Mouse (Mus musculus) right cerebral cortex, adult 18-20 months (tissue): ENCODE measurements around the gene Faap24.

Source experiments
- DNase-seq: peaks from one replicate; pipeline ENCODE4 v3.0.0; 2022; ENCODE audit warnings: mixed read lengths

Gene Faap24

GRCm38 (mm10) chr7:35365161-35365910 lies 31.3 kb downstream of the Faap24 start:
- DNase-seq: no peak

DNA sequence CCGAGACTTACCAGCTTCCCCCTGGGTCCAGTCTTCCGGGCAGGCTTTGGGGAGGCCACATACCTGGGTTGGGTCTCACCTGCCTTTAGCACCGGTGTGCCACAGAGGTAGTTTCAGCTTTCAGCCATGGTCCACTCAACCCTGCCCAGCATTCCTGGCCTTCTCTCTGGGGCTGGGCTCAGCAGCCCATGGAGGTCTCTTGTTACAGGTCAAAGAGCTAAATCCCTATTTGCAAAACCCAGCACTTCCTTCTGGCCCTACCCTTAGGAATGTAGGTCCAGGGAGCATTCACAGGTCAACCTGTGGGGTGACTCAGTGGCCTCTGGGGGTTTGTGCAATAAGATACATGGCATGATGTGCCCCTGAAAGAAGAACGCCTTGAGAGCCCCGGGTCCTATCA lies 33.8 kb downstream of the Faap24 start:
- no peak for DNase-seq

- no peak for DNase-seq
These were observed 34.4 kb downstream of the Faap24 start for GRCm38 (mm10) chr7:35362253-35362652.

- DNase-seq: no peak
These were observed 39.0 kb downstream of the Faap24 start for GRCm38 (mm10) chr7:35357621-35358020.

DNA sequence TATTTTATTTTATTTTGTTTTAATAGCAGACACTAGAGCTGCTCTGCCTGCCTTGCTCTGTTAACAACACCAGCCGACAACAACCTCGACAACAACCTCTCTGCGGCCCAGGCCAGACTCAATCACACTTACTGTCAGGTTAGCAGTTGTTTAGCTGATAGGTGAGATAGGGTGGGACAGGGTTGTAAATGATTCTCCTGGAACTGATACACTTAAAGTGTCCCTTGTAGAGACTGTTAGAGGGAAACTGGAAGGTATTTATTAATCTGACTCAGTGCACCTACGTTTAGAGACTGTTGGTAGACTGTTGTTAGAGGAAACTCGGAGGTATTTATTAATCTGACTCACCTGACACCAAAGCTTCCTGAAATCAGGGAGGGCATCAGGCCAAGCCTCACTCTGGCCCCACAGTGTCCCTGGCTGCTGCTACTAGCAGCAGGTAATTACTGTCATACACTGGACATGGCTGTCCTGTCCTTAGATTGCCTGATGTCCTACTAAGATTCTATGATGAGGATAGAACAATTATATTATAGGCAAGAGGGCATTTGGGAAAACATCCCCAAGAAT lies 41.2 kb downstream of the Faap24 start:
- DNase-seq: no peak

- no peak for DNase-seq
These were observed 43.3 kb downstream of the Faap24 start for GRCm38 (mm10) chr7:35353306-35353705.

GRCm38 (mm10) chr7:35351155-35351554 lies 45.5 kb downstream of the Faap24 start:
- DNase-seq: no peak

DNA sequence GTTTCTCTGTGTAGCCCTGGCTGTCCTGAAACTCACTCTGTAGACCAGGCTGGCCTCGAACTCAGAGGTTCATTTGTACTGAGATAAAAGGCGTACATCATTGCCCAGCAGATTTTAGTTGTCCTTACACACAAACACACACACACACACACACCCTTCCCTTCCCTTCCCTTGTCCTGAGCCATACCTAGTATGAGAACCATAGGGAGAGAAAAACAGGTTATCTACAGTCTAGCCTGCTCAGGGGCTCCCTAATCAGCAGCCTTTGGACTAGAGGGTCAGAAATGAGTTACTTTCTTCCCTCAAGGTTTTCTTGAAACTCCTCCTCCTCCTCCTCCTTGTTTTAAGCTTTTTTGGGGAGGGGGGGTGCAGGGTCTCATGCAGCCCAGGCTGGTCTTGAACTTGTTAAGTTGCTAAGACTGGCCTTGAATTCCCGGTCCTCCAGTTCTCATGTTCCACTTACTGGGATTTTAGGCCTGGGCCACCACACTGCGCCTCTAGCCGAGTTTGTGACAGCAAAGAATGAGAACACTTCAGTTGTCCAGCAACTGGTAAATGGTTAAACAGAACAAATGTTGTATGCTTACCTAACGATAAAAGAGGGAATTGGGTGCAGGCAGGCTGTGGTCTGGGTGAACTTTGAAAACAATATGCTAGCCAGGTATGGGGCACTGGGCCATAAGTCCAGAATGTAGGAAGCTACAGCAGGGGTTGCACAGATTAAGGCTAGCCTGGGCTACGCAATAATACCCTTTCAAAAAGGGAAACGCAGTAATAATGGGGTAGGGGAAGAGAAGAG lies 46.6 kb downstream of the Faap24 start:
- DNase-seq: no peak

DNA sequence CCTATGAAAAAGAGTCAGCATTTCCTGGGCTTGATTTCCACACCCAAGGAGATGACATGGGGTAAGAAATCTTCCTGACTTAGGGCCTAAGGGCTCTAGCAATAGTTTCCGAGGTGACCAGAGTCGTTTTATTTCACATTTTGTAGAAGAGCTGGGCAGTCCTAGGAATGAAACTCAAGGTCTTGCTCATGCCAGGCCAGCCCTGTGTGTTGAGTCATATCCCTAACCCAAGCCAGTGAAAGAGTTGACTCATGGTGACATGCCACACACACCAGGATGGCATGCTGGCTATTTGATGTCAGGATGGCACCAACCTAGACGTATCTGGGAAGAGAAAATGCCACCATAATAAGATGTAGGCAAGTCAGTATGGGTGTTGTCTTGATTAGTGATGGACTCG lies 47.6 kb downstream of the Faap24 start:
- DNase-seq: no peak

- DNase-seq: no peak
These were observed 48.5 kb downstream of the Faap24 start for GRCm38 (mm10) chr7:35347918-35348700.

DNA sequence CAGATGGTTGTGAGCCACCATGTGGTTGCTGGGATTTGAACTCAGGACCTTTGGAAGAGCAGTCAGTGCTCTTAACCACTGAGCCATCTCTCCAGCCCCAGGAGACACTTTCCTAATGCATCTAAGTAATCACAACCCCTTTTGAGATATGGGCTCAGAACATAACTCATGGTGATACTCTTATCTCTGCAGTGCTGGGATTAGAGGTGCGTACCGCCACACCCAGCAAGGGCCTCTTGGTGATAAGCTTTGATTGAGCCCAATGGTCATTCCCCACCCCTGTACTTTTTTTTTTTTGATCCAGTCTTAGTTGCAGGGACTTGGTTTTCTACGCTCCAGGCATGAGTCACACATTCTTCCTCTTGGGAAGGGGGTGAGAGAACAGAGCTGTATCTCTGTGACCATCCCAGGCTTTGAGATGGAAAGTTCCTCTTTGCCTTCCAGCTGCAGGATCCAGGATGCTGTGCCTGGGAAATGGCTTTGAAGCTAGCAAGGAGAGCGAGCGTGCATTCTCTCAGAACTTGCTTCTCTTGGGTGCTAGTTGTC lies 51.8 kb downstream of the Faap24 start:
- DNase-seq: no peak

GRCm38 (mm10) chr7:35342498-35342897 lies 54.1 kb downstream of the Faap24 start:
- DNase-seq: peak; percentile 17
